Mouse (Mus musculus): ENCODE data around the gene Lin28a.
"Not testable (repeated sequence)": the region's sequence is repeated elsewhere in the genome, so short reads cannot be mapped to it uniquely, and the experiment has no call there.

The Lin28a gene

DNA sequence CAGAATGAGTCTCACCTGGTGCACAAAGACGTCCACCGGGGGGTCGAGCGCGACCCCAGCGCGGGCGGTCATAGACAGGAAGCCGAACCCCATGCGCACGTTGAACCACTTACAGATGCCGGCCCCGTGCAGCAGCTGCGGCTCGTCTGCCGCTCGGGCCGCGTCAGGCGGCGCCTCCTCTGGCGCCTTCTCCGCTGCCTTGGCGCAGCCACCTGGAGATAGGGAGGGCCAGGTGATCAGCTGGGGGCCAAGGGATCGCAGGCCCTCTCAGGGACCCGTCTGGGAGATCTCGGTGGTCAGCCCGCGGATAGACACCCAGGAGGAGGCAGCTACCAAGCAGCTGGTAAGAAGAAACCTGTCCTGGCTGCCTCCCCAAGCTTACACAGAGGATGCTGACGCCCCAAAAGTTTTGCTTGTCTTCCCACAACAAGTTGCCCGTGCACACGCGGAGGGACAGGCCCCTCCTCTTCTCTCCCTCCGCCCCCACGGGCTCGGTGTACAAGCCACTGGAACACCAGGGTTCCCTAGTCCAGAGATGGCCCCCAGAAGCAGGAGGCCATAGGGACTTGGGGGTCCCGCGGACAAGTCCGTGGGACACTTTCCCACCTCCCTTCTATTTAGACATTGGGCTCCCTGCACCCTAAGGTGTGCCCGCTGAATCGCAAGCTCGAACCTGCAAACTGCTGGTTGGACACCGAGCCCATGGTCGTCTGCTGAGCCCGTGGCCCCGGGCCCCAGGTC, 433 bp downstream of the Lin28a start:
- DNase-seq, result no peak

GRCm38 (mm10) chr4:134017201-134017865, 1.3 kb downstream of the Lin28a start:
- no peak for DNase-seq

- no peak for DNase-seq
Measured at GRCm38 (mm10) chr4:134016767-134017166, 1.9 kb downstream of the Lin28a start.

- no peak for DNase-seq
Measured at GRCm38 (mm10) chr4:134016208-134016607, 2.4 kb downstream of the Lin28a start.

DNA sequence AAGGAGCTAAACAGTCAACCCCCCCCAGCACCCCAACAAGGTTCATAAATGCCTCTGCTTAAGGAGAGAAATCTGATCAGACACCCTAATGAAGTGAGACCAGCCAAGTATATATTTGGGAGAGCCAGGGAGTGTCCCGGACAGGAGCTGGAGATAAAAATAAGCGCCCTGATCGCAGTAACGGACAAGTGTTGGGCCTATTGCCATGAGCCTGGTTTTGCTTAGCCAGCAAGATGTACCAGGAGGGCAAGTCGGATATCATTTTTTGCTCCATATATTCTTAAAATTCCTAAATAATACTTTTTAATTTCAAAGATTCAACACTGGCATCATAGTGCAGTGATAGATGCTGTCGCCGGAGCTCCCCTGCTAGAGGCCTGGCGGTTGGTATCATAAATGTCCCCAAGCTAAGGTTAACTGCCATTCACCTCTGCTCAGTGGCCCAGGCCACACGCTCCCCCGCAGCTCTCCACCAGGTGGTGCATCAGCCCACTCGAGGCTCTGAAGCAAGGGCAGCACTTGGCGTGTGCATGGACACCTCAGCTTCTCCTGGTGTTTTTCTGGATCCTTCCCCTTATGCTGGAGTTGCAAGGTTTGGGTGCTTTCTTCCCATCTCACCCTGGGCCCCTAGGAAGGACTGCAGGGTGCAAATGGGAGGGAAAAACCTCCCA, 5.6 kb downstream of the Lin28a start:
- DNase-seq, result no peak

DNA sequence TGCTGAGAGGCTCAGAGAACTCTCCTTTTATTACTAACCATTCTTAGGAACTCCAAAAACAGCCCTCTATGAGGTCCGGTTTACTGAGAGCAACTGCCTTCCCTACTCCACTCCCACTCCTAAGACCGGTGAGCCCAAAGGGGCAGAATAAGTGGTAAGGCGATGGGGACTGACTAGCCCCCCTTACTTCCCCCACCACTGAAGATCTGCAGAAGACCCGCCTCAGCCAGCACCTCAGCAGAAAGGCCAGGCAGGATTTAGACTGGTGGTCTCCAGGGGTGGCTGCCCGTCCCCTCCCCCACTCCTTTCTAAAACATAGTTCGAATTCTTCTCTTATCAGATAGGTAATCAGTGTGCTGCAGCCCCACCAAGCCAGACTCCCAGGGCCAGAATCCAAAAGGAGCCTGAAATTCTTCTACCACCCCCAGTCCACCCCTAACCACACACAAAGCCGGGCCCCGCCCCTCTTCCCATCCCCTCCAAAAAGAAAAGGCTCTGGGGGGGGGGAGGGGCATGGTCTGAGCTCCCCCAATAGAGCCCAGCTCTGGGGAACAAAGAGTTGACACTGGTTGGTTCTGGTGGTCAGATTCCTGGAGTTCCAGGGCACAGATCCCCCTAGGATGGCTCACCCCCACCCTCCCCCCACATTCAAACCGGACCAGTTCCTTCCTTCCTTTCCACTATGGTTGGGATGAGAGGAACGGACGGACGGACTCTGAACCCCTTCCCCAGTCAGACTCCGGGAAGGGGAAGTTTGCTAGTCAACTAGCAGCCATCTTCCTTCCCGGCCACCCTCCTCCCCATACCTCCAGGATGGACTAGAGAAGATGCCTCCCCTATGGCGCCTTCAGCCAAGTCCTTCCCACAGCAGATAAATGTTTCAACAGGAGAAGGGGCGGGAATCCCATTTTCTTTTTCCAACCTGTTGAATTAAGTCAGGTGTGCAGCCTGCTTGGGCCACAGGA, 6.9 kb downstream of the Lin28a start:
- DNase-seq, result no peak

DNA sequence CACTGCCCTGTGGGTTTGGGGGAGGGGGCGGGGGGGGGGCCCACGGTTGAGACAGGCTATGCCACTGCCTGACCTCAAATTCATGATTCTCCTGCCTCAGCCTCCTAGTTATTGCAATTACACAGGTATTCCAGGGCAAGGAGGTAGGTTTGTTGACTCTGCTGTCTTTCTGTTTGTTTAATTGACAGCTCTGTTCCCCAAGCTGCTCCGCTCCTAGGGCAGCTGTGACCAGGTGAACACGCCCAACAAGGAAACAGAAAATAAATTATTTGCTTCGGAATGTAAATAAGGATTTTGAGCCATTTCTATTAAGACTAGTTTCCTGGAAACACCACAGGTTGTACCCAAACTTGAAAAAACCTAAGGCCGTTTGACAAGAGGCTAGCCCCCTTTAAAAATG, 8.9 kb downstream of the Lin28a start:
- DNase-seq, result no peak

GRCm38 (mm10) chr4:134006845-134007244, 11.8 kb downstream of the Lin28a start:
- DNase-seq, result no peak

GRCm38 (mm10) chr4:134005581-134006358, 12.9 kb downstream of the Lin28a start:
- DNase-seq, result no peak

DNA sequence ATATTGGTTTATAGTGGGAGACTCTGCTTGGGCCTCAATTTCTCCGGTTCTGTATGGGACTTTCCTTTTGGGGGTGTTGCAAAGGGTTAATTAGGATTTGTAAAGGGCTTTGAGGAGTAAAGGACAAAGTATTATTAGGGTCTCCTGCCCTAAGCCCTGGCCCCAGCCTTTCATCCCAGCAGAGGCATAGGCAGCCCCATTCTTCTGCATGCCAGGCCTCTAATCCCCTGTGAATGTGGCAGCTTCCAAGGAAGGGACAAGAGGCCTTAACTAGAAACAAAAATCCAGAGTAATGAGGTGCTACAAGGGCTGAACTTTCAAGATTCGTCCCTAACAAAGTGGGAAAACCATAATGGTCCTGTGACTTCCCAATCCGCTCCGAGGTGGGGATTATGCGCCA, 15.7 kb downstream of the Lin28a start:
- no peak for DNase-seq

DNA sequence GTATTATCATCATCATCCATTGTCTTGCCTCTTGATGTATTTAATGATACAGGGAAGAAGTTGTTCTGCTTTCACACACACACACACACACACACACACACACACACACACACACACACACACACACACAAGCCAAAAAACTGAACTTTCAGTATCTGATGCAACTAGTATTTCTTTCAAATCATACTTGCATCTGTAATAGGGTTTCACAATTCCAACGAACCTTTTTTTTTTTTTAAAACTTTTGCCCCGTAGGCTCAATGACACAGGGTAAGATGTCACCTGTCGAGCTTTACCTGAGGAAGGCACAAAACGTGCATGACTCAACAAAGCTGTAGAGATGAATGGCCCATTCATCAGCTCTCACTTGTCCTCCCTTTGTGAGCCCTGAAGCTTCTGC, 16.4 kb downstream of the Lin28a start:
- no peak for DNase-seq

DNA sequence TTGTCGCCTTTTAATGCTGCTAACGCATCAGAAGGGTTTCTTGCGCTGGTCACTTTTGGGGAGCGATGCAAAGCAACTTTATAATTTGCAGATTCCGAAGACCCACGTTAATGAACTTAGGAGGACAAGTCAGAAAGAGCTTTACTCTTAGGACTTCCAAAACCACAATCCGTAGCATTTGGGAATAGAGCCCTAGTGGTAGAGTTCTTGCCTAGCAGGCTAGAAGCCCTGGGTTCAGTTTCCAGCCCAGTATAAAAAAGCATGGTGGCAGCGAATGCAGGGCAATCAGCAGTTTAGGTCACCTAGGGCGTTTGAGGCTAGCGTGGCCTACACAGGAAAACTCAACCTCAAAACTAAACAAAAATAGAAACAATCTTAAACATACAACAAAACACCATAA, 16.9 kb downstream of the Lin28a start:
- no peak for DNase-seq

DNA sequence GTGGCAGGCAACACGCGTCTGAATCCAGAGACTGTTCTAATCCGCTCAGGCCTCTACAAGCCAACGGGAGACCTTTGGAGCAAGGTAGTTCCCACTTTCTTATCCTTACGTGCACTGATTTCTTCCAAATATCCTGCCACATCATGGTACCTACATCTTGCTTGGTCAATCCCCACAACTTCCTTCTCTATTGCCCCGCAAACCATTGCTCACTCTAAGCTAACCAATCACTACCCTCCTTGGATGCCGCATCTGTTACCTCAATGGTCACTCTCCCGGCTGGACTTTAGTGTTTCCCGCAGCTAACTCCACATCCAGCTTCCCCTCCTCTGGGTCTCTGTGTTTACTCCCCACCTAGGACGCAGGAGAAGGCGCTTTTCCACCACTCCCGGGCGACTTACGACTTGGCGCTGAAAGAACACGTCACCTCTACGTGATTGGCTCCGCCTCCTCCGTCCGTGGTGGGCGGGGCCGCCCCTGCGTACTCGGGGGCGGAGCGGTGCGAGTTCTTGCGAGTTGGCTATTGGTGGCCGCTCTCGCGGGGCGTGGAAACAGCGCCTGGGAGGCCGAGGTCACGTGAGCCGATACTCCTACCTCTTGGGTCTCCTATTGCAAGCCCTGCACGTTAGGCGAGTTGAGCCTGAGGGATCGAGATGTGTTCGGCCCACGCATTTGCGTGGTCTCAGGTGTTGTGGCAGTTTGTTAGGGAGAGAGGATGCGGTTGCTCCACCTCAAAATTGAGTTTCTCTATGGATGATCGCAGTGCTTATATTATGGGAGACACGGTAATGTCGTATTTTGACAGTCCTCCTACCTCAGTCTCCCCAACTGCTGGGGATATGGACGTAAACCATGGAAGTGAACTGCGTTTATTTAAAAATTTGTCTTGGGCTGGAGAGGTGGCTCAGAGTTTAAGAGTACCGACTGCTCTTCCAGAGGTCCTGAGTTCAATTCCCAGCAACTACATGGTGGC, 17.9 kb downstream of the Lin28a start, which contains the start of gene Dhdds:
TSS of gene Dhdds (minus strand) at position 453 of the 973 bp plus-strand sequence.
- peak; percentile 97 for DNase-seq

DNA sequence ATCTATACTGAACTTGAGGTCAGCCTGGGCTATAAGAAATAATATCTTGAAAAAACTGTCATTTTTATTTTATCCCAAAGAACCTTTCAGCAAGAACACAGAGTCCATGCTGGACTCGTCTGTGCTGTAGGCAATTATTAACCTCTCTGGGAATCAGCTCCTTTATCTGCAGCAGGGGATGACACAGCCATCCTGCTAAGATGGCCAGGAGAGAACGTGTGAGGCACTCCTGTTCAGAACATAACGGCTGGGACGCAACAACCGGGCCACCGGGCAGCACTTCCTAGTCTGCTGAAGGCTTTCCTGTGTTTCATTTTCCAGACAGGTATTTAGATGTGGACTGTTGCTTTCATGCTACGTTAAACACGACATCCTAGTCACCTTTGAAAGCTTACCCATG, 23.9 kb downstream of the Lin28a start:
- DNase-seq, result no peak

DNA sequence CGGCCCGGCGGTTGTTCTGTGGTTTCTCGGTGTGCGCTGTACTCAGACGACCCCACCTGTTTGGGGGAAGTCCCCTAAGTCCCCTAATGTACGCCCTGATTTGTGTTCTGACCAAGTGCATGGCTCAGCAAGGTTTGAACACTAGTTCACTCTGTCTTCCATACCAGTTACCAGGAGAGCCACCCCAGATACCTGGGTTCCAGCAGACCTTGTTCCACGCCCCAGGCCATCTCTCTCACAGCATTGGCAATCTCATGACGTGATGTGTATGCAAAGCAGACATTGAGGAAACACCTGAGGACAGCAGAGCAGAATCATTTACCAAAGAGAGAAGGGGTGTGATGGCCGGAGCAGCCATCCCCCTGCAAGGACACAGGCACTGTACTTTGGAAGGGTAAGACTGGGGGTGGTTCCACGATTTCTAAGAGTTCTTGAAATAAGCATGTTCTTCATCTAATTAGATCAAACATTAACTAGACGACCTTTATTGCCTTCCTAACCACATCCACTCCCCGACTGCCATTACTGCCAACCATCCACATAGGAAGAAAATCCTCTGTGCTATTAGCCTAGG, 27.5 kb downstream of the Lin28a start:
- no peak for DNase-seq

DNA sequence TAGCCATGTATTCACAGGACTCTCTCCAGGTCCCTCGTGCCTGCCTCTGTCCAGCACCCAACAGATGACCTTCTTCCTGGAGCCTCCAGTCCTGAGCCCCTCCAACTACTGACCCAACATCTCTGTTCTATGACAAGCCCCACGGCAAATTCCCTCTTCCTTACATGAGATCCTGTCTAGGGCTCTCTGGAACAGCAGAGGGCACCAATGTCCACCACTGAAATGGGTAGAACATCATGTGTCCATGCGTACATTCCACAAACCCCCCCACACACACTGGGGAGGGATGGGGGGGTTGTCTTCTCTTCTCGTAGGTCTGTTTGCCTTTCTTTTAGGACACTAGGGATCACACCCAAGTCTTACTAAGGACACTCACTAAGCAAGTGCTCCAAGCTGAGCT, 28.6 kb downstream of the Lin28a start:
- DNase-seq, result no peak

DNA sequence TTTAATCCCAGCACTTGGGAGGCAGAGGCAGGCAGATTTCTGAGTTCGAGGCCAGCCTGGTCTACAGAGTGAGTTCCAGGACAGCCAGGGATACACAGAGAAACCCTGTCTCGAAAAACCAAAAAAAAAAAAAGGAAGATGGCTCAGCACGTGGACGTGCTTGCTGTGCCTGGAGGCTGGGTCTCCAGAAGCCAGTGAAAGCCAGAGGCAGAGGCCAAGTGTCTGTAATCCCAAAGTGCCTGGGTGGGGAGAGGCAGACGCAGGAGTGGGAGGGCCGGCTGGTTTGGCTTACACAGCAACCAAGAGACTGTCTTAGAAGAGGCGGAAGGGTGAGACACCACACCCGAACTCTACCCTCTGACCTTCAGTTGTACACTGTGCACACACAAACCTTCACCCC, 30.4 kb downstream of the Lin28a start:
- DNase-seq, result not testable (repeated sequence)

GRCm38 (mm10) chr4:133982936-133983335, 35.7 kb downstream of the Lin28a start:
- no peak for DNase-seq

GRCm38 (mm10) chr4:133980496-133980895, 38.1 kb downstream of the Lin28a start:
- no peak for DNase-seq

GRCm38 (mm10) chr4:133978021-133978711, 40.5 kb downstream of the Lin28a start:
- no peak for DNase-seq

Data from kidney, postnatal 10 days (tissue).